Mouse (Mus musculus) E14TG2a.4 (cell line): ENCODE results near the gene Slc4a1.

Experiments
- H3K27me3 ChIP-seq: 2 replicates; pipeline ENCODE4 v1.6.1; 2014; ENCODE audit warnings: low read length, control low read depth; ENCODE audit not compliant: insufficient read depth
- H3K36me3 ChIP-seq: 2 replicates; pipeline ENCODE4 v1.6.1; 2014; ENCODE audit warnings: low read length, control low read depth; ENCODE audit not compliant: insufficient read depth
- H3K4me1 ChIP-seq: replicated peaks from 2 replicates; pipeline ENCODE4 v1.6.1; 2014; ENCODE audit warnings: low read depth, low read length, control low read depth
- H3K4me3 ChIP-seq: replicated peaks from 2 replicates; pipeline ENCODE4 v1.5.1; 2014; ENCODE audit warnings: mild to moderate bottlenecking, low read length
- H3K9me3 ChIP-seq: 2 replicates; pipeline ENCODE4 v1.6.1; 2014; ENCODE audit warnings: low read length, control low read depth
- CTCF ChIP-seq: conservative IDR thresholded peaks from 2 replicates; pipeline ENCODE4 v1.5.1; 2014; ENCODE audit warnings: low read length
- NANOG ChIP-seq: IDR thresholded peaks from 2 replicates; pipeline ENCODE4 v1.6.1; 2014; ENCODE audit warnings: borderline replicate concordance, low read length, mixed read lengths
- POU5F1 ChIP-seq: IDR thresholded peaks from 2 replicates; pipeline ENCODE4 v1.6.1; 2014; ENCODE audit warnings: low read length, borderline replicate concordance

The Slc4a1 gene

DNA sequence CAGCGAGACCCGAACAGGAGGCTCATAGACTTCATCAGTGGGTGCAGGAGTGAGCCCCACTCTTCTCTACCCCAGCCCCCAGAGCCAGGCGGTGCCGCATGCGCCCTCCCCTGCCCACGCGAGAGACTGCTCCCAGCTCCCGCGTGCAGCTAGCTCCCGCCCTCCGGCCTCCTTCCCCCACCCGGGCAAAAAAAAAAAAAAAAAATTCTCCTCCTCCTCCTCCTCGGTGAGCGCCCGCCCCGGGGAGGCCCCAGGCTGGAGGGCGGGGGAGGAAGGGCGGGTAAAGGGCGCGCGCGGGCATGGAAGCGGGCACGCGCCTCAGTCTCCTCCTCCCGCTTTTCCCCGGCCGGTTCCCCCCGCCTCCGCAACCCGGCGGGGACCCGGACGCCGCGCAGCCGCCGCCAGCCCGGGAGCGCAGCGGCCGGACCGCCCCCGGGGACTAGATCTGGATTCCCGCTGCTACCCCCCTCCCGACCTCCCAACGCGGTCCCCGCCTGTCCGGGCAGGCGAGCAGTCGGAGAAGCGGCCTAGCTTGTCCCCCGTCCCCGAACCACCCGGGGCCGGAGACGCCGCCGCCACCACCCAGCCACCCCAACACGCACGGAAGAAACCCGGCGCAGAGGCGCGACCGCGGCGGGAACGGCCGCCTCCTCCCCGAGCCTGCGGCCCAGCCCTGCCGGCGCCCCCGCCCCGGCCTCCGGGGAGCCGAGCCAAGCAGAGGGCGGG lies 49.3 kb downstream of the Slc4a1 start:
- H3K36me3 ChIP-seq: peaks cover 45% of the 10 kb centered on the region
- H3K4me1 ChIP-seq: peaks cover 62% of the 10 kb centered on the region
- no peaks in the 10 kb centered on the region for H3K9me3 ChIP-seq
- no peak for TF ChIP-seq NANOG
- no peak for TF ChIP-seq CTCF
- TF ChIP-seq POU5F1: no peak
- peak overlapping the region; percentile 93 for H3K4me3 ChIP-seq
- no peaks in the 10 kb centered on the region for H3K27me3 ChIP-seq

DNA sequence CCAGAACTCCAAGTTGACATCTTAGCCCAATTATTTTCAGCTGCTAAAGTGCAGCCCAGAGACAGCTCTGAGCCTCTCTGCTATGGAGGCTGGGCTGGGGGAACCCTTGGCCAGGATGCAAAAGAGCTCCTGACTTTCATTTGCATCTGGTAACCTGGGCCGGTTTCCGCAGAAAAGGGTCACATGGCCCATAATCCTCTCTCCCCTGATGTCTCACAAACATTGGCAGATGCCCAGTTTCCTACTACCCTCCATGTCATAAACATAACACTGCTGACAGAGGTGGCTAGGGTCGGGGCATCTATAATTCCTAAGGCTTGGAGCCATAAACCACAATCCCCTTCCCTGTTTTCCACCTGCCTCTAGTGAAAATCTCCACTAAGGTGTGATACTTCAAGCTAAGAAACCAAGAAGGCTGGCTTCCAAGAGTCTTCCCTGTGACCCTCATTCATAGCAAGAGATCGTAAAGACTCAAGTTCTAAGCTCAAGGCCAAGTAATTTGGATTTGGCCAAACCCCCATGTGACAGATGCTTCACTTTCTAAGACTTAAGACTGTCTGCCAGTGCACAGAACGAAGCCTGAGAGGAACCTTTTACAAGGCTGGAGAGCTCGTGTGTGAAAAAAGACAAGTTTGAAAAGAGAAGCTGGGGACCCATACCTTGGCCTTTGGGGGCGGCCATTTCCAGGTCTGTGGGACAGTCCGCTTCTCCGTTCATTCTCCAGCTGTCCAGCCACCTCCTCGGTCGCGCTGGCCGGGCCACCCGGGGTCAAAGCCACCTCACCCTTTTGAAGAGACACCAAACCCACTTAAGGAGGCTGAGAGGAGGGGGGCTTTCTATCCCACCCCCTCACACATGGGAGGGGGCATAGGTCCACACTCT lies 50.1 kb downstream of the Slc4a1 start:
- peaks cover 62% of the 10 kb centered on the region for H3K4me1 ChIP-seq
- no peaks in the 10 kb centered on the region for H3K27me3 ChIP-seq
- no peaks in the 10 kb centered on the region for H3K9me3 ChIP-seq
- H3K4me3 ChIP-seq: peak overlapping the region; percentile 93
- no peak for TF ChIP-seq POU5F1
- peaks cover 53% of the 10 kb centered on the region for H3K36me3 ChIP-seq

DNA sequence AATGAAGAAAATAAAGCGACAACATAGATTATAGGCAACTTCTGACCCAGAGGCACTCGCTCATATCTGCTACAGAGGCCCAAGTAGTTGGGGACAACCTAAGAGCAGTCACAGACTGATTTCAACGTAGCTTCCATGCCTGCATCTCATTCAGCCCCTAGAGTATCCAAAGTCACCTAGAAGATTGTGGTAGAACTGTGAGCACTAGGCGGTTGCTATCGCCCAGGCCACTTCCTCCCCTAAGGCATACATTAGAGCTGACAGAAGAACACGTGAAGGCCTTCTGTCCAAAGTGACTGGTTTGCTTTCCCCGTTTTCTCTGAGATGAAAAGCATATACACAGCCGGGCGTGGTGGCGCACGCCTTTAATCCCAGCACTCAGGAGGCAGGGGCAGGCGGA lies 51.7 kb downstream of the Slc4a1 start:
- H3K27me3 ChIP-seq: no peaks in the 10 kb centered on the region
- H3K4me1 ChIP-seq: peaks cover 71% of the 10 kb centered on the region
- H3K36me3 ChIP-seq: peaks cover 69% of the 10 kb centered on the region
- no peaks in the 10 kb centered on the region for H3K9me3 ChIP-seq
- H3K4me3 ChIP-seq: no peak overlapping the region
- no peak for TF ChIP-seq CTCF
- no peak for TF ChIP-seq POU5F1

DNA sequence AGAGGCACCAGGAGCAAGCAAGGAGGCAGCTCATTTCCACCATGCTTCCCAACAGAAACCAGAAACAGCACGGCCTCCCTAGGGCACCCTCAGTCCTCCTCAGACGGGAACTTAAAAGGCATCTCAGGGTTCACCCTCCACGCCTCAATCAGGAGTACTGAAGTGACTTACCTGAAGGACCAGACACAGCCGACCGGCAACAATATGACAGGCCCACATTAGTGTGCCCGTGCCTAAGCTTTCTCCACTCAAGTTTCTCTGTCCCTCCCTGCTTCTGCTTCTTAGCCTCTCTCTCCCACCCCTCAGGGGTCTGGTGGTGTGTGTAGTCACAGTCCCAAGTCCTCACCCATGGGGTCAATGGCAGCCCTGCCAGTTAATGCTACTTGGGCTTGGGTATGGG lies 53.4 kb downstream of the Slc4a1 start:
- no peaks in the 10 kb centered on the region for H3K27me3 ChIP-seq
- no peaks in the 10 kb centered on the region for H3K9me3 ChIP-seq
- no peak overlapping the region for H3K4me3 ChIP-seq
- TF ChIP-seq POU5F1: no peak
- no peak for TF ChIP-seq NANOG
- TF ChIP-seq CTCF: no peak
- peaks cover 85% of the 10 kb centered on the region for H3K36me3 ChIP-seq
- peaks cover 86% of the 10 kb centered on the region for H3K4me1 ChIP-seq

DNA sequence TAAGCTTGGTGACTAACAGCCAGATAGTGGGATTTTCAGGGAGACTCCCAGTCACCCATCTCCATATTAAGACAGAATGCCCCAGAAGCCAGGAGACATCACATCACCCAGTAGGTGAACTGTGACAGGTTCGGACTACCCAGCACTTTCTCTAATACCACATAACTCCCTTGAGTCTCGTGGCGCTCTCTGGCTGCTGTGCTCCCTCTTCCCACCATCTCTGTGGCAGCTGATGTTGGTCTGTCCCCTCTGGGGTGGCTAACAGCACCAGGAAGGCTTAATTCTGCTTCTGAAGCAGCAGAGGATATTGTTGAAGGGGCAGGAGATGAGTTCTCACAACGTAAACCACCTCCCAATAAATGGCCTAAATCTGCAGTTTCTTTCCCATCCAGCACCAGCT lies 54.0 kb downstream of the Slc4a1 start:
- peak overlapping the region; percentile 80; the same call in 1 of the 2 replicates for H3K4me3 ChIP-seq
- H3K4me1 ChIP-seq: peaks cover 92% of the 10 kb centered on the region
- H3K36me3 ChIP-seq: peaks cover 92% of the 10 kb centered on the region
- no peaks in the 10 kb centered on the region for H3K9me3 ChIP-seq
- no peaks in the 10 kb centered on the region for H3K27me3 ChIP-seq
- no peak for TF ChIP-seq CTCF
- TF ChIP-seq NANOG: no peak
- TF ChIP-seq POU5F1: no peak

DNA sequence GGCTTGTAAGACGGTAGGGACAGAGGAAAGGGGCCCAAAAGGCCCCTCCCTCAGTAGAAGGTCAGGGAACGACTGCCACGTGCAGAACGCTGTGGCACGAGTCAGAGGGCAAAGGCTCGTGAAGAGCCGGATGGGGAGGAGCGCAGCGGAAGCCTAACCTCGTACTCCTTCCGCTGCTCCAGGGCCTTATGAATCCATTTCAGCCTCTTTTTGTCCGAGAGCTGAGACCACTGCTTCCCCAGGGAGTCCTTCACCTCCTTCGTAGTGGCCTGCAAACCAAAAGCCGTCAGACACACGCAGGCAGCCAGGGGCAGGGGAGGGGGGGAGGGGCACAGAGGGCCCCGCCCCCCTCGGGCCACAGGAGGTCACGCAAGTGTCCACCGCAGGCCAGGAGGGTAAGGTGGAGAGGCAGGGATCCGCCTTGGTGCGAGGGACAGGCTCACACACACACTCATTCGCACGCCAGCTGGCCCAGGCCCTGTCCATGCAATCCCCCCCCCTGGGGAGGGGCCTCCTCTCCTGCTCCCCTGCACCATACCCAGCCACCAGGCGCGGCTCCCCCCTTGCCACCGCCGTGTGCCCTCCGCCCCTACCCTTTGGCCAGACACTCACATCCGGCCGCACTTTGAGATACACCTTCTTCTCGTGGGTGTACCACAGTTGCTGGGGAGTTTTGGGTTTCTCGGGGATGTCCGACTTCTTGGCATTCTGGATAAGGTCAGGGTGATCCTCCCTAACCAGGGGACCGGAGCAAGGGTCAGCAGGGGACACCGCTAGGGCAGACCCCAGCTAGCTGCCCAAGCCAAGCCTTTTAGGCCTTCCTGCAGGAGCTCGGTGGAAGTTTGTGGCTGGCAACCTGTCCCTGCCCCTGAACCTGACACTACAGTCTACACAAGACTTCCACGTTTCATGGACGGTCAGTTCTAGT lies 55.0 kb downstream of the Slc4a1 start:
- Histone ChIP-seq H3K27me3 (no peaks in the 10 kb centered on the region), H3K4me1 (peaks cover 98% of the 10 kb centered on the region), H3K36me3 (peaks cover 99% of the 10 kb centered on the region), H3K4me3 (peak overlapping the region; percentile 80), H3K9me3 (no peaks in the 10 kb centered on the region)
- TF ChIP-seq CTCF (no peak), NANOG (no peak), POU5F1 (no peak)

DNA sequence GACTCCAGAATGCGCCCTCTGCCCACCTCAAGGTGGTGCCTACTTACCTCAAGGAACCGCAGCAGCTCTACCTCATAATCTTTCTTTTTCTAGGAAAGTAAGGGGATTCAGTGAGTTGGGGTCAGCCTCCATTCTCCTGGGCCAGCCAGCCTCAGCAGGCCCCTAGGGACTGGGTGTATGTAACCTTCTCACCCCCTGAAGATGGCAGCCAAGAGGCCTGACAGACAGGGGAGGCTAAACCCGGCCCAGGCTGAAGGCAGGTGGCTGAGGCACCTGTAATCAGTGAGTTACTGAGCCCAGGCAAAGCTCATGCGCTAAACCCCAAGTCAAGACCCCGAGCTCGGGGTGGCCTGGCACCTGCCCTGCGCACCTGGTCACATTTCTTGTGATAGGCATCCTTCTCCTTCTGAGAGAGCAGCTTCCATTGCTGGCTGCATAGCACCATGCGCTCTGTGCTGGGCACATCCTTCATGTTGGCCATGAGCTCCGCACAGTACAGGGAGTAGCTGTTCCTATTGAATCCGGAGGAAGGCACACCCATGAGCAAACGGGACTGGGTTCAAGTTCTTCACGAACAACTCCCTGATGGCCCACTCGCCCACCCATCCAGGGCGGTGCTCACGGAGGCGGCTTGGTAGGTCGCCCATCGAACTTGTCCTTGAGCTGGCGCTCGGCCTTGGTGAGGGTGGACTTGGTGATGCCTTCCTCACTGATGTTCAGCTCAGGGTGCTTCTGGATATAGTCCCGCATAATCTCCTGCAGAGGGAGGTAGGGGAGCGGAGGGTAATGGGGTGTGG lies 56.0 kb downstream of the Slc4a1 start:
- Histone ChIP-seq H3K36me3 (peaks cover 99% of the 10 kb centered on the region), H3K4me1 (peaks cover 96% of the 10 kb centered on the region), H3K27me3 (no peaks in the 10 kb centered on the region), H3K4me3 (peak overlapping the region; percentile 80), H3K9me3 (no peaks in the 10 kb centered on the region)
- TF ChIP-seq CTCF (no peak), POU5F1 (no peak), NANOG (no peak)

DNA sequence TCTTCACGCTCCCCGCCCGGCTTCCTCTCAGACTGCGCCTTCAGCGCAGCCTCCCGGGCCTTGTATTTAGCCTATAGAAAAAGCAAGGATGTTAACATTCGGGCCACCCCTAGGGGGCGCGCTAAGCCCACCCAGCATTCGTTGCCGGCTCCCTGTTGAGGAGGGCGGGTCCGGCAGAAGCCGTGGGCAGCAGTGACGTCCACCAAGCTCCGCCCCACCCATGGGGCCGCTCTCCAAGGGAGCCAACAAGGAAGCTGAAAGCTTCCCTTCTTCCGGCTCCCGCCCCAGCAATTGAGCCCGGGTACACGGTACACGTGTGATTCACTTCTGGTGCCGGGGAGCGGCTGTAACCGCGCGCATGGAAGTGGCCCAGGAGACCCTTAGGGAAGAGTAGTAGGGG lies 57.0 kb downstream of the Slc4a1 start:
- peaks cover 89% of the 10 kb centered on the region for H3K36me3 ChIP-seq
- H3K9me3 ChIP-seq: no peaks in the 10 kb centered on the region
- peak overlapping the region; percentile 80 for H3K4me3 ChIP-seq
- no peaks in the 10 kb centered on the region for H3K27me3 ChIP-seq
- TF ChIP-seq NANOG (no peak), CTCF (peak; percentile 86)
- H3K4me1 ChIP-seq: peaks cover 95% of the 10 kb centered on the region
